Mouse (Mus musculus): ENCODE data around the gene Tstd1.

- no peak for TF ChIP-seq CTCF (IDR thresholded peaks at IDR 0.05)
- no peak for TF ChIP-seq EP300 (IDR thresholded peaks at IDR 0.05)
Observed at GRCm38 (mm10) chr1:171410231-171410630, 8.4 kb upstream of the Tstd1 start.

Data from lung, postnatal 0 days (tissue).